Mouse (Mus musculus) ovary, postnatal 14 days (tissue): ENCODE results near the gene Art4.
"Not testable (repeated sequence)": the region's sequence is repeated elsewhere in the genome, so short reads cannot be mapped to it uniquely, and the experiment has no call there.

Experiments used
- DNase-seq: peaks from one replicate; pipeline ENCODE4 v3.0.0; 2022; ENCODE audit warnings: low spot score

Gene Art4

DNA sequence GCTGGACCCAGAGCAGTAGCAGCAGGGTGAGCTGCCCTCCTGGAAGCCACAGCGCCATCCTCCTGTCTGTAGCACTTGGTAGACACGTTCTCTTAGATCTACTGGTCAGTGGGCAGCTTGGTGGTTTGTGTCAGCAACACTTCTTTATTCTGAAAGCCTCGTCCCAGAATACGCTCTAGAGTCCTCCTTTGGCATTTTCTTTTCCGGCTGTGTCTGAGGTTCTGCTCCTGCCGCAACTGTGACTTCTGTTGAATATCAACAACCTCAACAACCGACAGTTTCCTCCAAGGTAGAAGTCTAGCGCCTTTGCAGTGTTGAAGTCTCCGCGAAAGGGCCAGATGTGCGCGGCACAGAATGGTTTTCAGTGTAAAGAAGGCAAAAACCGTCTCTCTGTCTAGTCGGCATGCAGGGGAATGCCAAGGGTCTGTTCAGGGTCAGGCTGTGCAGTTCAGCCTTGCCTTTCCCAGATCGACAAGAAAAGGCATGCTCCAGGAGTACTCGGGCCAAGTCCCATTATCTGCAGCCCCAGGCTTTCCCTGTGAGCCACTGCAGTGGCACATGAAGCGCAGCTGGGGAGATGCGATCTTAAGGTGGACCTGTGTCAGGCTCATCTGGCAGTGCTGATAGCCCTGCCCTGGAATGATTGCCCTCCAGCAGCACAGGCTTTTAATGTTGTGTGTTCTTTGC lies at the start of gene Art4:
Gene Art4 (minus strand): TSS at position 548 of the 687 bp plus-strand sequence.
- no peak for DNase-seq

- no peak for DNase-seq
Measured at GRCm38 (mm10) chr6:136906937-136907293, 49.4 kb upstream of the Art4 start.

DNA sequence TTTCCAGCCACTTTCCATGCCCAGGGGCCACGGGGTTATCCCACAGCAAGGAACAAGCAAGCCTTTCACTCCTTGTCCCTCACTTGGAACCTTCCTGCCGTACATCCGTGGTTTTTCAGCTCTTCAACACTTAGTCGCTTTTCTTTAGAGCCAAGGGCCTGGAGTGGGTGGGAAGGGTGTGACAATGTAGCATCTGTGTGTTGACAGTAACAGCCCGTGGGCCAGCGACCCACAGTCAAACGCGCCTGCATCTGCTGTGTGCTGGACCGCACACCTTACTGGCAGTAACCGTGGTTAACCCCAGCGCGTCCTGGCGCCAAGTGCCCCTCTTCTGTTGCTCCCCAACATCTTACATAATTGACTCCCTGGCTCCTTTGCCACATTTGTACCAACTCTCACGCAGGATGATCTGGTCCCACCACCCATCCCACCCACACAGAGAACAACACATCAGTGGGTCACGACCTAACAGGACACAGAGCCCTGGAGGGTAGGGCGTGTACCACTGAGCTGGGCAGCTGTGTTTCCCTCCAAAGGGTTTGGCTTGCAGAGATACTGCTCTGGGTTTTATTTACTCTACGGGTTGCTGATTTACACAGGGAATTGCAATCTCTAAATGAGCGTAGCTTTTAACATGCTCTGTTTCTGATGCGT lies 48.9 kb upstream of the Art4 start:
- no peak for DNase-seq

DNA sequence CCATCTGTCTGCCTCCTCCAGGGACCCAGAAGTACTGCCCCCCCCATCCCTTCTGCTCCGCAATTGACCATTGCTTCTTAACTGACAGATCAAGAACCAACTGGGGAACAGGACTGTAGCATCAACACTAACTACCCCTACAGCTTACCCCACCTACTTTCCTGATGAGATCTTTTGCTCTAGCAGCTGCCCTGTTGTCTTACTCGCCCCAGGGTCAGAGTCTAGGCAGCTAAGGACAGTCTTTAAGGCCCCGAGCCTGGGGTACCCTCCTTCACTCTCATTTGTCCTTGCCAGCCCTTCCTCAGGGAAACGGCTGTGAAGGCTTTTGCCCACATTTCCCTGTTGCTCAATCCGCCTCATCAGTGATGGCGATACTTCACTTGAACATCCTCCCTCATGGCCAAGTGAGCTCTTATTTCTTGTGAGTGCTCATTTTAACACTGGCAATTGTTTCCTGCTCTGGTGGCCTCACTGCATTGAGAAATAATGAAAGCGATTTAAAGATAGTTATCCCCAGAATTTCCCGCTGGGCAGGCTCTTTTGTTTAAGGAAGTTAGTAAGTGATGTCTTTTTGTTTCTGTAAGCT lies 46.4 kb upstream of the Art4 start:
- DNase-seq = no peak

DNA sequence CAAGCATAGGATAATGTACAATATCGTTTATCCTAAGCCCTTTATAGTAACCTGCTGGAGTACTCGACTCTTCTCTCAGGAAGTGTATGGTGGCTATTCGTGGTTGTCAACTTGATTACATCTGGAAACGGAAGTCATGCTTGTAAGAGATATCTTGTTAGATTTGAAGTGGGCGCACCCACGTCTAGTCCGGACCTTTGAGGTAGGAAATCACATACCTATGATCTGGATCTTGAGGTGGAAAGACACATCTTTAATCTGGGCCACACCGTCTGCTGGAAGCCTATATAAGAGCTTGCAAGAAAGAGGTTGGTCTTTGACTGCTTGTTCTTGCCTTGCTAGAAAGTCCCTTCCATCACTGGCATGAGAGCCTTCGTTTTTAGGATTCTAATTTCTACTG lies 45.0 kb upstream of the Art4 start:
- DNase-seq = no peak

- no peak for DNase-seq
Measured at GRCm38 (mm10) chr6:136901010-136901409, 43.5 kb upstream of the Art4 start.

- no peak for DNase-seq
Measured at GRCm38 (mm10) chr6:136900369-136901009, 43.0 kb upstream of the Art4 start.

DNA sequence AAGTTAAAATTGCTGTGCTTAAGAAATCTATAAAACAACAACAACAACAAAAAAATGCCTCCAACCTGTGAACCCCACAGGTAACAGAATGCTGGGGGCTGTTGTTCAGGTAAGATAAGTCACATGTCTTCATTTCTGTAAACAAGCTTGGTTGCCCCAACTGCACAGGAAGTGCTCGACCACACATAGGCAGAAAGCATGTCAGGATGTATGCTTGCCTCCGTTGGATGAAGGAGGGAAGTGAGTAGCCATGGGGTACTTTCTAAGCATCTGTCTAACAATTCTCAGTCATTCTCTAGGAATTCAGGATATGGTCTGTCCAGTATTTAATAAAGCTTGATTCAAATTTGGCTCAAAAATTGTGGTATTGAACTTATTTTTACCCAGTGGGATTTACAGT lies 41.4 kb upstream of the Art4 start:
- no peak for DNase-seq

- no peak for DNase-seq
Measured at GRCm38 (mm10) chr6:136898222-136898621, 40.7 kb upstream of the Art4 start.

- DNase-seq = no peak
Measured at GRCm38 (mm10) chr6:136897789-136898188, 40.3 kb upstream of the Art4 start.

DNA sequence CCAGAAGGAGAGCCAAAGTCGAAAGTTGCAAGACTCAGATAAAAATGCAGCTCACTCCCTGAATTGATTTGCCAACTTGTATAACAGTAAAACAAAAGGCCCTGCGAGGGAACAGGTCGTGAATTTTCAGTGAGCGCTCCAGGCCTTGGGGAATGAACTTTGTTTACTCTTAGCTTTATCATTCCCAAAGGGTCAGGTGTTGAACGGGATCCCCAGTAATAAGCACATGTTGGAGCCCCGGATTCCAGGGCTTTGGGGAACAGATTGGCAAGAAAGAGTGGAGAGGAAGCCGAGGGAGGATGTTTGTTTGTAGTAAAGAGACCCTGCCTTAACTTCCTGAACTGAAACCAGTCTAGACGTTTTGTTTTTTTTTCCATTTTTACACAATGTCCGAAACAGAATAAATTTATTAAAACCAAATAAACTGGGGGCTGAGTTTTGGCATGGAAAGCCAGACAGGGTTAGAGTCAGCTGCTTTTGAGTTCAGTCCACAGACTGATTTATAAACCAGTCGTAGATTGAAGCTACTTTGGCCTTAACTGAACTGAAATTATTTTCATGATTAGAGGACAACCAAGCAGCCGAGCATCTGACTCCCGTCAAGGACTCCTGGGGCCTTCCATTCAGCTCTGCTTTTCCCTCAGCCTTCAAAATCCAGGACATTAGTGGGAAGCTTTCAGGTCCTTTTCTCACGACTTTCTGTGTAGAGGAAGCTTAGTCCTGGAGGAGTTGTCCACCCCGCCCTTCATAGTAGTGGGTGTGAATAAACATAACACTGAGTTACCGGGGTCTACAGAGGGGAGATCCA lies 37.2 kb upstream of the Art4 start:
- no peak for DNase-seq

DNA sequence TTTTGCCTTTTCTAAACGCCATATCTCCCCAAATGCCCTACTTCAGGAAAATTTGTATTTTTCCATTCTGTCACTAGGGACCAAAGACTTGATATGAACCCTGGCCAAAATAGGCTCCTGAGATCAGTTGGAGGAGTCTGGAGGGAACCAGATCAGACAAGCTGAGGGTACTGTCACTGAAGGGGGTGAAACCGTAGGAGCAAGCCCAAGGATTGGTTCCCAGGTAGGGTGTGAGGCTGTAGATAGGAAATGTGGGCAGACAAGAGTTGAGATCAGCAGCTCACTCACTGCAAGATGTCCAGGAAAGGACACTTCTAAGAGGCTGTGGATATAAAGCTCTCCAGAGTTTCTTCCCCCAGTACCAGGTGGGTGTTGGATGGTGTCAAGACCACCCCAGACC lies 34.5 kb upstream of the Art4 start:
- DNase-seq = no peak

DNA sequence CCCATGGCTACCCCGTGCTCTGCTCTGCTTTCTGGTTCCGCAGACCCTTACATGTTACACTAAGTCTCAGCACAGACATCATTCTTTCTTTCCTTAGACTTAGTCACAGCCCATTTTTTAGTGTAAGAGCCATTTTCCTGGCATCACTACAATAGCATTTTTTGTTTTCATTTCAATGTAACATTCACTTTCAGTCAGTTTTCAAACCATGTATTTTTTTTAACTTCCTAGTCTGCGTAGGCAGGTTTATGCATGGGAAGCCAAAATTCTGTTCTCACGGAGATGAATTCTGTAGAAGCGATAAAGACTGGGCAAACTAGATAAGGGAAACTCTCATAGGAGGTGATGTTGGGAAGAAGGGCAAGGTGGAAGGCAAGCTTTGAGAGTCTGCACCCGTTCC lies 32.0 kb upstream of the Art4 start:
- no peak for DNase-seq

DNA sequence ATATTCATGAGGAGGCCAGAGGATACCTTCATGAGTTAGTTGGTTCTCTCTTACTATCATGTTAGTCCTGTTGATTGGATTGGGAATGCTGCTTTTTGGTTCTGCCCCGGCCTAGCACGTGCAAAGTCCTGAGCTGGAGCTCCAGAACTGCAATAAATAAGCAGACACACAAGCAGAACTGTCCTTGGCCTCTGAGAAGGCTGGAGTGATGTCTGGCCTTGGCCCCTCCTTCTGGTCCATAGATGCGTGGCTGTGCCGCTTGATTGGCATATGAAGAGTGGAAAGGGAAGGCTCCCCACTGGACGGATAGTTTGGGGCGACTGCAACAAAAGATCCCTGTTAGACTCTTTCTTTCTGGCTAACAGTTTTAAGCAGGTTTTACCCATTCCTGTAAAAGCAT lies 31.5 kb upstream of the Art4 start:
- no peak for DNase-seq

DNA sequence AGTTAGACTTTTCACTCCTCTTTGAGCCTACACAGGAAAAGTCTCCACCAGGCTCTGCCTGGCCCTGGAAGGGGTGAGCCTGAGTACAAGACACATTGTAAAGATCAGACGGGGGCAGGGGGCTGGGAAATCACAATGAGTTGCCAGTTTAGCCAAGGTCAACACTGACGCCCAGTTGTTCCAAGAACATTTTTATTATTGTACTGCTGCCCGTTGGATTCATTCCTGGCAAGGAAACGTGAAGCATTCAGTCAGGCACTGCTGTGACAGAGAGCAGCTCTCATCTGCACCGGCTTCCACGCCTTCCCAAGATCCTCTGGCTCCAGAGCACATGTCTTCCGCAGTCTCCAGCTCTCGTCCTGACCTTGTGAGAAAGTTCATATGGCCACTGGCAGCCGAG lies 30.3 kb upstream of the Art4 start:
- peak; percentile 26 for DNase-seq

DNA sequence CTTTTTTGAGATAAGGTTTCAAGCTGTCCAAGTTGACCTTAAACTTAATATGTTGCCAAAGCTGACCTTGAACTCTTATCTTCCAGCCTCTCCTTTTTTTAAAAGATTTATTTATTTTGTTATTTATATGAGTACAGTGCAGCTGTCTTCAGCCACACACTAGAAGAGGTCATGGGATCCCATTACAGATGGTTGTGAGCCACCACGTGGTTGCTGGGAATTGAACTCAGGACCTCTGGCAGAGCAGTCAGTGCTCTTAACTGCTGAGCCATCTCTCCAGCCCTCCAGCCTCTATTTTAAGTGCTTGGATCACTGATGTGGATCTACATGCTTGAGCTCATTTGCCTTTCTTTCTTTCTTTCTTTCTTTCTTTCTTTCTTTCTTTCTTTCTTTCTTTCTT lies 27.2 kb upstream of the Art4 start:
- DNase-seq = not testable (repeated sequence)

DNA sequence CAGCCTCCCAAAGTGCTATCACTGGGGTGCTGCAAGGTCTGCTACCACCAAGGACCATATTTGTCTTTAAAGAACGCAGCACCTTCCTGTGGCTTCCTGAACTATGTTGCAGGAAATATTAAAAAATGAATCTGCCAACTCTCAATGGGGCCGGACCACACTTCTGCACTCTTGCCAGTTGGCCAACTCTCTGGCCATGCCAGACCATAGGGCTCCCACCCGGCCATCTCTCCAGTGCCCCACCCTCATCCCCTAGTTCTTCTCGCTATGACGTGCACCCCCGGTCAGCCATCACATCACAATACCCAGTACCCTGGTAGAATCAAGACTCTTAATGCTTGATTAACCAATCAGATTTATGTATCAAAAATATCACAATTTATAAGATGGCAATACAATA lies 26.4 kb upstream of the Art4 start:
- DNase-seq = no peak

GRCm38 (mm10) chr6:136883431-136883915 lies 25.9 kb upstream of the Art4 start:
- DNase-seq = no peak

GRCm38 (mm10) chr6:136881678-136882077 lies 24.1 kb upstream of the Art4 start:
- DNase-seq = no peak

- DNase-seq = peak; percentile 46
Measured at GRCm38 (mm10) chr6:136875670-136876069, 18.1 kb upstream of the Art4 start, which contains the start of gene Mgp. TSS of gene Mgp (minus strand) at chr6:136875823.

DNA sequence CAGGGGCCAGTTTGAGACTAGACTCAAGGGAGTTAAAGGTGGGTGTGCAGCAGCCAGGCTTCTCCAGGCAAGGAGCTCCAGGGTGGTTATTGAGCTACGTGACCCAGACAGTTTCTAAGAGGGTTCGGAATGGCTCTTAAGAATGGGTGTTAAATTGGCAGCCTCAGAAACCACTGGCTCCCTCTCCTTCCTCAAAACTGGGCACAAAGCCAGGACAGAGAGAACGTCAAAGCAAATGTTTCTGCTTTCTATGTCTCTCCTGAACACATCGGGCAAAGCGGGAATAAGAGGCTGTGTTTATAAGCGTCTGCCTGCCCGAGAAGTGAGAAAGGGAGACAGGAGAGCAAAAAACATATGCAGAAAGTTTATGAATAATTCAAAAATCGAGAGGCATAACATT lies 17.1 kb upstream of the Art4 start:
- DNase-seq = no peak

DNA sequence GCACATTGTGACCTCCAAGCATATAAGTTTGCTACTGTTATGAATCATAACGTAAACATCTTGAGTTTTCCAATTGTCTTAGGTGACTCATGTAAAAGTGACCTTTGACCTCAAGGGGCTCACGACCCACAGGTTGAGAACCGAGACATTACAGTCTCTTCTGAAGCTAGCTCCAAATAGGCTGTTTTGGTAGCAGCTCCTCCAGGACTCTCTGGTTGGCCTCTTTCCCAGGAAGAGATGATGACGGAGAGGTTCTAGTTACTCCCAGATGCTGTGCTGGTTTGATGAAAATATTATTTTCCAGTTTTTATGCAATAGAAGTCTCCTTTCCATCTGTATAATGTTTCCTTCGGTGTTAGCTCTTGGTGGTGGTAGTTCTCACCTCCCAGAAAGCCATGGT lies 11.4 kb upstream of the Art4 start:
- no peak for DNase-seq
